Mouse (Mus musculus) CH12.LX (cell line): Measurements from ENCODE around the gene Dppa4. TPM values are rescaled to one million over a fixed set of nuclear protein-coding genes. Genes with fewer than 3 reads are reported as not detected.
"Not testable (repeated sequence)": the region's sequence is repeated elsewhere in the genome, so short reads cannot be mapped to it uniquely, and the experiment has no call there.

Source experiments
- DNase-seq: peaks from one replicate; pipeline ENCODE4 v3.0.0-alpha.2; 2013; ENCODE audit errors: extremely low read depth
- H3K27ac ChIP-seq: 2 replicates; pipeline ENCODE4 v1.5.1; 2012; ENCODE audit warnings: low read depth, mild to moderate bottlenecking, control low read depth, moderate library complexity; ENCODE audit not compliant: insufficient read depth
- H3K27me3 ChIP-seq: replicated peaks from 2 replicates; pipeline ENCODE3; 2012; ENCODE audit warnings: inconsistent platforms
- H3K36me3 ChIP-seq, 2 experiments: replicated peaks in 1 of 2; 2 replicates each; pipeline versions ENCODE3 to v1.6.1; 2012; ENCODE audit warnings: inconsistent platforms in 1 of 2, low read length in 1 of 2, mild to moderate bottlenecking in 1 of 2, mixed read lengths in 1 of 2, moderate library complexity in 1 of 2; ENCODE audit not compliant: control insufficient read depth in 1 of 2, insufficient read depth in 1 of 2
- H3K4me1 ChIP-seq, 2 experiments: 2 replicates each; pipeline ENCODE4 v1.6.1; 2012; ENCODE audit warnings: inconsistent platforms in 1 of 2, moderate library complexity in 1 of 2; ENCODE audit not compliant: insufficient read depth in 2 of 2, control insufficient read depth in 1 of 2
- H3K4me2 ChIP-seq: 2 replicates; pipeline ENCODE4 v1.6.1; 2012; ENCODE audit warnings: low read depth, mild to moderate bottlenecking, control low read depth; ENCODE audit not compliant: poor library complexity, insufficient read depth, severe bottlenecking
- H3K4me3 ChIP-seq, 3 experiments: fragments of 150-350 bp in 1 of 3; sonication (generic) in 1 of 3; replicated peaks in 1 of 3; 2 replicates each; pipeline versions ENCODE3 to v1.5.1; 2011 to 2012; ENCODE audit warnings: low read depth in 2 of 3, low read length in 2 of 3, mild to moderate bottlenecking in 2 of 3, moderate library complexity in 2 of 3, control low read depth in 1 of 3, improper control_type of control experiment in 1 of 3, inconsistent platforms in 1 of 3, mixed read lengths in 1 of 3; ENCODE audit not compliant: poor library complexity in 1 of 3
- H3K79me2 ChIP-seq: replicated peaks from 2 replicates; pipeline ENCODE4 v1.6.1; 2012; ENCODE audit warnings: mild to moderate bottlenecking, moderate library complexity; ENCODE audit not compliant: control insufficient read depth, poor library complexity, insufficient read depth, severe bottlenecking; ENCODE audit errors: extremely low read depth
- H3K9ac ChIP-seq: 2 replicates; pipeline ENCODE4 v1.6.1; 2012; ENCODE audit warnings: low read depth, mild to moderate bottlenecking, control low read depth, moderate library complexity; ENCODE audit not compliant: insufficient read depth
- H3K9me3 ChIP-seq: replicated peaks from 2 replicates; pipeline ENCODE3; 2012; ENCODE audit warnings: low read length, inconsistent platforms, mixed read lengths
- BHLHE40 ChIP-seq: IDR thresholded peaks from 2 replicates; pipeline ENCODE4 v1.6.1; 2011; ENCODE audit warnings: mild to moderate bottlenecking, low read depth, low read length, improper control_type of control experiment
- CHD1 ChIP-seq: IDR thresholded peaks from 2 replicates; pipeline ENCODE4 v1.6.1; 2012; ENCODE audit warnings: low read depth, low read length, improper control_type of control experiment, inconsistent platforms
- CTCF ChIP-seq, 2 experiments: IDR thresholded peaks in 1 of 2; conservative IDR thresholded peaks in 1 of 2; 2 replicates each; pipeline ENCODE4 v1.5.1; 2011 to 2012; ENCODE audit warnings: low read depth in 2 of 2, low read length in 2 of 2, improper control_type of control experiment in 1 of 2, inconsistent platforms in 1 of 2, mild to moderate bottlenecking in 1 of 2, moderate library complexity in 1 of 2
- E2F4 ChIP-seq: IDR thresholded peaks from 2 replicates; pipeline ENCODE4 v1.6.1; 2011; ENCODE audit warnings: low read depth, low read length, improper control_type of control experiment; ENCODE audit not compliant: insufficient replicate concordance
- ELF1 ChIP-seq: IDR thresholded peaks from 2 replicates; pipeline ENCODE4 v1.6.1; 2014; ENCODE audit warnings: low read depth, mild to moderate bottlenecking, inconsistent platforms, low read length, improper control_type of control experiment
- HCFC1 ChIP-seq: IDR thresholded peaks from 2 replicates; pipeline ENCODE4 v1.6.1; 2012; ENCODE audit warnings: low read depth, mild to moderate bottlenecking, inconsistent platforms, low read length, improper control_type of control experiment
- JUN ChIP-seq: IDR thresholded peaks from 2 replicates; pipeline ENCODE4 v1.6.1; 2011; ENCODE audit warnings: low read depth, mild to moderate bottlenecking, low read length, improper control_type of control experiment, moderate library complexity; ENCODE audit not compliant: insufficient read depth
- KAT2A ChIP-seq: IDR thresholded peaks from 2 replicates; pipeline ENCODE4 v1.6.1; 2012; ENCODE audit warnings: low read length, improper control_type of control experiment, inconsistent platforms; ENCODE audit not compliant: insufficient replicate concordance
- MAFK ChIP-seq: IDR thresholded peaks from 2 replicates; pipeline ENCODE4 v1.6.1; 2011; ENCODE audit warnings: low read length, improper control_type of control experiment; ENCODE audit not compliant: insufficient replicate concordance
- MAX ChIP-seq: IDR thresholded peaks from 2 replicates; pipeline ENCODE4 v1.6.1; 2011; ENCODE audit warnings: low read length, improper control_type of control experiment
- MAZ ChIP-seq: IDR thresholded peaks from 2 replicates; pipeline ENCODE4 v1.6.1; 2012; ENCODE audit warnings: low read depth, mild to moderate bottlenecking, inconsistent platforms, low read length, improper control_type of control experiment, moderate library complexity
- MEF2A ChIP-seq: IDR thresholded peaks from 2 replicates; pipeline ENCODE4 v1.6.1; 2014; ENCODE audit warnings: low read depth, mild to moderate bottlenecking, inconsistent platforms, low read length, improper control_type of control experiment, borderline replicate concordance
- MYC ChIP-seq: IDR thresholded peaks from 2 replicates; pipeline ENCODE4 v1.6.1; 2011; ENCODE audit warnings: low read depth, mild to moderate bottlenecking, improper control_type of control experiment, low read length
- NELFE ChIP-seq: IDR thresholded peaks from 2 replicates; pipeline ENCODE4 v1.6.1; 2011; ENCODE audit warnings: low read depth, low read length, improper control_type of control experiment
- POLR2A ChIP-seq: IDR thresholded peaks from 2 replicates; pipeline ENCODE4 v1.6.1; 2011; ENCODE audit warnings: low read depth, mild to moderate bottlenecking, improper control_type of control experiment, low read length
- RAD21 ChIP-seq: IDR thresholded peaks from 2 replicates; pipeline ENCODE4 v1.6.1; 2011; ENCODE audit warnings: low read depth, mild to moderate bottlenecking, low read length, improper control_type of control experiment, moderate library complexity
- TBP ChIP-seq: conservative IDR thresholded peaks from 2 replicates; pipeline ENCODE4 v1.6.1; 2011; ENCODE audit warnings: low read depth, low read length, improper control_type of control experiment
- UBTF ChIP-seq: IDR thresholded peaks from 2 replicates; pipeline ENCODE4 v1.6.1; 2012; ENCODE audit warnings: low read depth, mild to moderate bottlenecking, inconsistent platforms, low read length, improper control_type of control experiment, moderate library complexity
- ZC3H11A ChIP-seq: IDR thresholded peaks from 2 replicates; pipeline ENCODE4 v1.6.1; 2012; ENCODE audit warnings: low read depth, mild to moderate bottlenecking, inconsistent platforms, low read length, improper control_type of control experiment
- ZKSCAN1 ChIP-seq: IDR thresholded peaks from 2 replicates; pipeline ENCODE4 v1.6.1; 2012; ENCODE audit warnings: low read depth, inconsistent platforms, low read length, improper control_type of control experiment, borderline replicate concordance
- dilution Hi-C: fragments of 300-500 bp; cut with MboI; formaldehyde crosslinking; loops from 2 replicates; pipeline ENCODE4 v1.14.3; 2020; ENCODE audit warnings: low sequenced_read_pairs; ENCODE audit not compliant: extremely low pct_unique_long_range_greater_than_20kb, extremely low pct_ligation_motif_present
- in situ Hi-C: fragments of 300-500 bp; cut with MboI; formaldehyde crosslinking; loops from 3 replicates; pipeline ENCODE4 v1.14.3; 2019; ENCODE audit warnings: low sequenced_read_pairs, low pct_ligation_motif_present, low pct_unique_long_range_greater_than_20kb, mixed read lengths
- polyA plus RNA-seq: library from polyadenylated mRNA; unstranded; fragments of >175 nt; gene quantifications from 2 replicates; pipeline ENCODE4 v1.2.1, GENCODE M21; 2012; ENCODE audit warnings: low read depth; ENCODE audit not compliant: insufficient read length
- total RNA-seq, 2 experiments: library from RNA; depleted of rRNA; stranded (reverse); fragments of 300-350 nt in 1 of 2; fragments of >200 nt in 1 of 2; gene quantifications; 2 replicates each; pipeline ENCODE4 v1.2.3; 2012 to 2014

The Dppa4 gene
- total and polyA plus RNA-seq, 3 experiments = not detected

- no peak within 1 kb of the TSS for H3K9ac ChIP-seq
- dilution Hi-C loops (no loop called here), in situ Hi-C loops (no loop called here)
Observed at GRCm38 (mm10) chr16:48303509-48303908, 20.0 kb downstream of the Dppa4 start, which contains the start of gene Dppa2. TSS of gene Dppa2 (plus strand) at chr16:48303908.

GRCm38 (mm10) chr16:48303983-48304382, 20.4 kb downstream of the Dppa4 start:
- no peaks in the 10 kb centered on the region for H3K36me3 ChIP-seq
- H3K27me3 ChIP-seq = no peaks in the 10 kb centered on the region
- H3K4me3 ChIP-seq = no peak overlapping the region
- TF ChIP-seq CHD1 (no peak), POLR2A (no peak), RAD21 (no peak), ELF1 (no peak), JUN (no peak), BHLHE40 (no peak), ZKSCAN1 (no peak), MAFK (no peak), HCFC1 (no peak), TBP (no peak), MAX (no peak), KAT2A (no peak), MEF2A (no peak), CTCF (conservative IDR thresholded peaks at IDR 0.05 in 1 of 2, IDR thresholded peaks at IDR 0.05 in 1 of 2; ENCODE audit: low read depth in 2 of 2, low read length in 2 of 2) (no peak), ZC3H11A (no peak), NELFE (no peak), UBTF (no peak)
- no peak overlapping the region for H3K4me2 ChIP-seq
- no peak overlapping the region for H3K9ac ChIP-seq
- dilution Hi-C loops = no loop called here
- H3K79me2 ChIP-seq = no peaks in the 10 kb centered on the region
- DNase-seq = no peak
- H3K27ac ChIP-seq = no peak overlapping the region
- peaks cover 77% of the 10 kb centered on the region for H3K9me3 ChIP-seq
- in situ Hi-C loops = no loop called here
- no peaks in the 10 kb centered on the region for H3K4me1 ChIP-seq

More at GRCm38 (mm10) chr16:48303509-48303908, 20.0 kb downstream of the Dppa4 start, which contains the start of gene Dppa2:
- H3K27me3 ChIP-seq = no peaks in the 10 kb centered on the region
- no peaks in the 10 kb centered on the region for H3K36me3 ChIP-seq
- TF ChIP-seq E2F4 (no peak), TBP (no peak), MAZ (no peak), MYC (no peak)
- no peaks in the 10 kb centered on the region for H3K79me2 ChIP-seq
- H3K27ac ChIP-seq = no peak within 1 kb of the TSS
- H3K4me2 ChIP-seq = no peak within 1 kb of the TSS
- no peaks in the 10 kb centered on the region for H3K4me1 ChIP-seq
- no peak within 1 kb of the TSS for H3K4me3 ChIP-seq
- peaks cover 79% of the 10 kb centered on the region for H3K9me3 ChIP-seq
- no peak for DNase-seq

GRCm38 (mm10) chr16:48308916-48309315, 25.4 kb downstream of the Dppa4 start:
- H3K27ac ChIP-seq, H3K4me2 ChIP-seq, DNase-seq, H3K79me2 ChIP-seq, in situ Hi-C loops, H3K36me3 ChIP-seq, H3K27me3 ChIP-seq, dilution Hi-C loops, H3K9ac ChIP-seq, H3K4me1 ChIP-seq, H3K4me3 ChIP-seq: not testable (repeated sequence)
- peaks cover 68% of the 10 kb centered on the region for H3K9me3 ChIP-seq
